Mouse (Mus musculus) intestine, postnatal 0 days (tissue): ENCODE measurements around the gene Rplp1. TPM values are rescaled to one million over a fixed set of nuclear protein-coding genes. Genes with fewer than 3 reads are reported as not detected.

ENCODE experiments used
- ATAC-seq: fragments of 200-750 bp; cut with Nextera tagmentation; 2 replicates; pipeline ENCODE4 v1.8.0; 2017; ENCODE audit warnings: mild to moderate bottlenecking, moderate TSS enrichment, moderate library complexity
- H3K27ac ChIP-seq: fragments of 300-500 bp; sonication (generic); 2 replicates; pipeline ENCODE4 v1.5.1; 2014; ENCODE audit warnings: mild to moderate bottlenecking, low read depth, low read length, moderate library complexity
- H3K27me3 ChIP-seq: fragments of 300-500 bp; sonication (generic); replicated peaks from 2 replicates; pipeline ENCODE4 v1.6.1; 2014; ENCODE audit warnings: low read length, mixed read lengths; ENCODE audit not compliant: control insufficient read depth, insufficient read depth
- H3K36me3 ChIP-seq: fragments of 300-500 bp; sonication (generic); 2 replicates; pipeline ENCODE4 v1.6.1; 2014; ENCODE audit warnings: mild to moderate bottlenecking, moderate library complexity; ENCODE audit not compliant: control insufficient read depth, insufficient read depth
- H3K4me1 ChIP-seq: fragments of 300-500 bp; sonication (generic); replicated peaks from 2 replicates; pipeline ENCODE4 v1.6.1; 2014; ENCODE audit warnings: antibody characterized with exemption, low read length, mixed read lengths; ENCODE audit not compliant: control insufficient read depth, insufficient read depth
- H3K4me2 ChIP-seq: fragments of 300-500 bp; sonication (generic); replicated peaks from 2 replicates; pipeline ENCODE4 v1.6.1; 2014; ENCODE audit warnings: low read depth, mild to moderate bottlenecking, moderate library complexity
- H3K4me3 ChIP-seq: fragments of 300-500 bp; sonication (generic); 2 replicates; pipeline ENCODE4 v1.5.1; 2014; ENCODE audit warnings: low read depth, low read length
- H3K9ac ChIP-seq: fragments of 300-500 bp; sonication (generic); 2 replicates; pipeline ENCODE4 v1.6.1; 2014; ENCODE audit warnings: mild to moderate bottlenecking, low read depth, low read length
- H3K9me3 ChIP-seq: fragments of 300-500 bp; sonication (generic); 2 replicates; pipeline ENCODE4 v1.6.1; 2016; ENCODE audit warnings: mixed run types; ENCODE audit not compliant: control insufficient read depth
- CTCF ChIP-seq: sonication (generic); IDR thresholded peaks from 2 replicates; pipeline ENCODE4 v1.5.1; 2016; ENCODE audit warnings: low read depth, mild to moderate bottlenecking, control low read depth, antibody characterized with exemption, moderate library complexity
- WGBS: fragments of 180-500 bp; shearing (Covaris S2); extraction: QIAGEN DNeasy Blood & Tissue Kit; methylation state at CpG from one replicate; pipeline ENCODE4 v1.1.7; 2014; 5-methylcytosine and 5-hydroxymethylcytosine counted together
- polyA plus RNA-seq: library from polyadenylated mRNA; unstranded; fragments of >200 nt; fragmentation: Nextera tagmentation; extraction: Ambion mirVana; gene quantifications from 2 replicates; pipeline ENCODE4 v1.2.1, GENCODE M21; 2015

The Rplp1 gene
- polyA plus RNA-seq, 1 experiment from 2014 or later: 1,118 TPM

GRCm38 (mm10) chr9:61915393-61916005, 1.2 kb upstream of the Rplp1 start:
- Histone ChIP-seq H3K27me3 (no peaks in the 10 kb centered on the region), H3K9me3 (no peaks in the 10 kb centered on the region), H3K9ac (no peak overlapping the region), H3K27ac (0 out of 2 replicates have a peak overlapping the region, but pooled peaks have one; percentile 93), H3K4me3 (peak overlapping the region; percentile 74), H3K4me1 (0 out of 2 replicates have a peak, but pooled peaks cover 3% of the 10 kb centered on the region), H3K36me3 (peaks cover 41% of the 10 kb centered on the region), H3K4me2 (peak overlapping the region; percentile 84)
- no peak for TF ChIP-seq CTCF
- WGBS: 38% methylated on average over 4 of the region's 4 CpGs
- ATAC-seq: no peak

GRCm38 (mm10) chr9:61914917-61915300, 567 bp upstream of the Rplp1 start:
- Histone ChIP-seq H3K27ac (peak overlapping the region; percentile 93), H3K9me3 (no peaks in the 10 kb centered on the region), H3K27me3 (no peaks in the 10 kb centered on the region), H3K4me3 (peak overlapping the region; percentile 74), H3K4me1 (0 out of 2 replicates have a peak, but pooled peaks cover 3% of the 10 kb centered on the region), H3K9ac (peak overlapping the region; percentile 78), H3K36me3 (peaks cover 41% of the 10 kb centered on the region), H3K4me2 (peak overlapping the region; percentile 84)
- 1% methylated on average over 13 of the region's 13 CpGs for WGBS
- ATAC-seq: no peak; the same call in 1 of the 2 replicates
- no peak for TF ChIP-seq CTCF

GRCm38 (mm10) chr9:61911300-61912128, 2.8 kb downstream of the Rplp1 start:
- H3K4me1 ChIP-seq: 0 out of 2 replicates have a peak, but pooled peaks cover 3% of the 10 kb centered on the region
- 55% methylated on average over 6 of the region's 6 CpGs for WGBS
- no peak for ATAC-seq
- 0 out of 2 replicates have a peak overlapping the region, but pooled peaks have one; percentile 35 for H3K27ac ChIP-seq
- no peak for TF ChIP-seq CTCF
- H3K4me2 ChIP-seq: no peak overlapping the region
- no peak overlapping the region for H3K9ac ChIP-seq
- peaks cover 24% of the 10 kb centered on the region for H3K36me3 ChIP-seq
- H3K27me3 ChIP-seq: no peaks in the 10 kb centered on the region
- H3K9me3 ChIP-seq: no peaks in the 10 kb centered on the region
- H3K4me3 ChIP-seq: no peak overlapping the region

GRCm38 (mm10) chr9:61910526-61911256, 3.7 kb downstream of the Rplp1 start:
- Histone ChIP-seq H3K9ac (no peak overlapping the region), H3K4me1 (0 out of 2 replicates have a peak, but pooled peaks cover 3% of the 10 kb centered on the region), H3K4me2 (no peak overlapping the region), H3K4me3 (no peak overlapping the region), H3K27ac (no peak overlapping the region), H3K9me3 (no peaks in the 10 kb centered on the region), H3K27me3 (no peaks in the 10 kb centered on the region), H3K36me3 (peaks cover 19% of the 10 kb centered on the region)
- WGBS: 48% methylated on average over 20 of the region's 20 CpGs
- TF ChIP-seq CTCF: peak; percentile 35; the same call in 1 of the 2 replicates
- ATAC-seq: no peak

GRCm38 (mm10) chr9:61909633-61910032, 4.7 kb downstream of the Rplp1 start:
- 0 out of 2 replicates have a peak, but pooled peaks cover 3% of the 10 kb centered on the region for H3K4me1 ChIP-seq
- H3K36me3 ChIP-seq: peaks cover 19% of the 10 kb centered on the region
- no peaks in the 10 kb centered on the region for H3K9me3 ChIP-seq
- TF ChIP-seq CTCF: no peak
- H3K27me3 ChIP-seq: no peaks in the 10 kb centered on the region
- H3K4me2 ChIP-seq: no peak overlapping the region
- no peak overlapping the region for H3K4me3 ChIP-seq
- ATAC-seq: no peak
- H3K9ac ChIP-seq: no peak overlapping the region
- WGBS: 57% methylated on average over 1 of the region's 1 CpGs
- H3K27ac ChIP-seq: no peak overlapping the region
